Mouse (Mus musculus): ENCODE measurements at regions not wholly inside any gene's neighbourhood (a gene's known extent, or its start where the extent isn't known, plus 50 kb on each side); places are given as distances from the start of the nearest gene placed in this dataset.

DNA sequence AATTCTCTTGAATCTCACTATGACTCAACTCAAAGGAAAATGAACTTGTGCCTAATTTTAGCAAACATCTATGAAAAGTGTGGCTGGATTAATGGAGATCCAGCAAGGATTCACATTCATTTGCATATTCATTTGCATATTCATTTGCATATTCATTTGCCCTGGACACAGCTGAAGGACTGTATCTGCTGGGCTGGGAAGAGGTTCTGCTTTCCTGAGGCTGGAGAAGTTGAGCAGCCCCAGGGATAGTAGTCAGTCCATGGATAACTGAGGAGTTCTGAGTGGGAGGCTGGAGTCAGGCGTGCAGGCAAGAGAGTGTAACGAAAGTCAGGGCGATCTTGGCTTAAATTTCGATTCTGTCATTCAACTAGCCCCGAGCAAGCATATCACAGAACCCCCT, 164.3 kb upstream of the Tmpo start:
- Histone ChIP-seq H3K4me3 (replicated peaks in 1 of 3; ENCODE audit: low read depth in 2 of 3, low read length in 2 of 3, poor library complexity in 1 of 3) (no peak overlapping the region), H3K9ac (ENCODE audit: insufficient read depth, low read depth) (no peak overlapping the region), H3K36me3 (replicated peaks in 1 of 2; ENCODE audit: control insufficient read depth in 1 of 2, insufficient read depth in 1 of 2, low read length in 1 of 2) (no peaks in the 10 kb centered on the region), H3K79me2 (replicated peaks; ENCODE audit: control insufficient read depth, extremely low read depth, insufficient read depth, poor library complexity, severe bottlenecking) (no peaks in the 10 kb centered on the region), H3K4me2 (ENCODE audit: insufficient read depth, low read depth, poor library complexity, severe bottlenecking) (no peak overlapping the region), H3K4me1 (ENCODE audit: control insufficient read depth in 1 of 2, insufficient read depth in 2 of 2) (peaks cover 6 to 7% of the 10 kb centered on the region in 2 experiments; a peak in 3 of 4 replicates), H3K27me3 (replicated peaks) (no peaks in the 10 kb centered on the region), H3K27ac (ENCODE audit: insufficient read depth, low read depth) (no peak overlapping the region), H3K9me3 (replicated peaks; ENCODE audit: low read length) (no peaks in the 10 kb centered on the region)
- TF ChIP-seq CTCF (conservative IDR thresholded peaks at IDR 0.05 in 1 of 2, IDR thresholded peaks at IDR 0.05 in 1 of 2; ENCODE audit: low read depth in 2 of 2, low read length in 2 of 2) (no peak), ZC3H11A (IDR thresholded peaks at IDR 0.05; ENCODE audit: low read depth, low read length) (no peak), HCFC1 (IDR thresholded peaks at IDR 0.05; ENCODE audit: low read depth, low read length) (no peak), RAD21 (IDR thresholded peaks at IDR 0.05; ENCODE audit: low read depth, low read length) (no peak), POLR2AphosphoS2 (IDR thresholded peaks at IDR 0.05; ENCODE audit: low read depth, low read length) (no peak), ZMIZ1 (IDR thresholded peaks at IDR 0.05; ENCODE audit: low read depth, low read length) (no peak), EP300 (IDR thresholded peaks at IDR 0.05; ENCODE audit: low read length) (no peak), SMC3 (IDR thresholded peaks at IDR 0.05; ENCODE audit: low read depth, low read length) (no peak), TBP (conservative IDR thresholded peaks at IDR 0.05; ENCODE audit: low read depth, low read length) (no peak), POLR2A (IDR thresholded peaks at IDR 0.05; ENCODE audit: low read depth, low read length) (no peak), MXI1 (IDR thresholded peaks at IDR 0.05; ENCODE audit: low read depth, low read length) (no peak), USF2 (conservative IDR thresholded peaks at IDR 0.05; ENCODE audit: low read depth, low read length) (no peak), JUND (conservative IDR thresholded peaks at IDR 0.05; ENCODE audit: low read depth, low read length) (no peak), MAFK (IDR thresholded peaks at IDR 0.05; ENCODE audit: insufficient replicate concordance, low read length) (no peak), TCF12 (IDR thresholded peaks at IDR 0.05; ENCODE audit: low read depth, low read length) (no peak), PAX5 (IDR thresholded peaks at IDR 0.05; ENCODE audit: low read length) (no peak), MEF2A (IDR thresholded peaks at IDR 0.05; ENCODE audit: borderline replicate concordance, low read depth, low read length) (no peak), ELF1 (IDR thresholded peaks at IDR 0.05; ENCODE audit: low read depth, low read length) (no peak), RCOR1 (conservative IDR thresholded peaks at IDR 0.05; ENCODE audit: low read depth, low read length) (no peak), MYC (IDR thresholded peaks at IDR 0.05; ENCODE audit: low read depth, low read length) (no peak)
- in situ Hi-C loops (cut with MboI; ENCODE audit: low pct_ligation_motif_present, low pct_unique_long_range_greater_than_20kb, low sequenced_read_pairs): no loop called here
- dilution Hi-C loops (cut with MboI; ENCODE audit: extremely low pct_ligation_motif_present, extremely low pct_unique_long_range_greater_than_20kb, low sequenced_read_pairs): no loop called here
- DNase-seq (ENCODE audit: extremely low read depth): no peak

DNA sequence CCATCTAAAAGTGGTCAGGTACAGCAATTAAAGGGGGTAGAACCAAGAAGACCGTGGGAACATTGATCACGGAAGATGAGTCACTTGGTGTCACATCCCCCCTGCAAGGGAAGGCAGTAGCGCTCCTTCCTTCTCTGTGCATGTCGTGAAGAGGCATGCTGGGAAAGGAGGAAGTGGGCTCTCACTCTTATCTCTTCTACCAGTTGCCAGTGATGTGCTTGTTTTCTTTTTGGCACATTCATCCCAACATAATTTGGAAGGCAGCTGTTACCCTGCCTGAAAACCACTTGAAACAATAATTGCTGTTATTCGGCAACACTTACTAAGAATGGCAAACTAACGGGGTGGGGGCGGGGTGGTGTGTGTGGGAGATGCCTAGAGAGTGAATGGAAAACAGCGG, 161.0 kb upstream of the Tmpo start:
- Histone ChIP-seq H3K27ac (ENCODE audit: insufficient read depth, low read depth) (no peak overlapping the region), H3K9ac (ENCODE audit: insufficient read depth, low read depth) (no peak overlapping the region), H3K79me2 (replicated peaks; ENCODE audit: control insufficient read depth, extremely low read depth, insufficient read depth, poor library complexity, severe bottlenecking) (no peaks in the 10 kb centered on the region), H3K27me3 (replicated peaks) (no peaks in the 10 kb centered on the region), H3K4me1 (ENCODE audit: control insufficient read depth in 1 of 2, insufficient read depth in 2 of 2) (peaks cover 6 to 7% of the 10 kb centered on the region in 2 experiments; a peak in 3 of 4 replicates), H3K4me2 (ENCODE audit: insufficient read depth, low read depth, poor library complexity, severe bottlenecking) (peak overlapping the region; percentile 47; the same call in 1 of the 2 replicates), H3K9me3 (replicated peaks; ENCODE audit: low read length) (no peaks in the 10 kb centered on the region), H3K4me3 (replicated peaks in 1 of 3; ENCODE audit: low read depth in 2 of 3, low read length in 2 of 3, poor library complexity in 1 of 3) (peak overlapping the region in 1 of 3 experiments; percentile 25), H3K36me3 (replicated peaks in 1 of 2; ENCODE audit: control insufficient read depth in 1 of 2, insufficient read depth in 1 of 2, low read length in 1 of 2) (no peaks in the 10 kb centered on the region)
- peak; percentile 19 for DNase-seq (ENCODE audit: extremely low read depth)
- dilution Hi-C loops (cut with MboI; ENCODE audit: extremely low pct_ligation_motif_present, extremely low pct_unique_long_range_greater_than_20kb, low sequenced_read_pairs) (no loop called here), in situ Hi-C loops (cut with MboI; ENCODE audit: low pct_ligation_motif_present, low pct_unique_long_range_greater_than_20kb, low sequenced_read_pairs) (no loop called here)
- TF ChIP-seq HCFC1 (IDR thresholded peaks at IDR 0.05; ENCODE audit: low read depth, low read length) (peak; percentile 29), CHD2 (IDR thresholded peaks at IDR 0.05; ENCODE audit: low read length) (peak; percentile 60), ELF1 (IDR thresholded peaks at IDR 0.05; ENCODE audit: low read depth, low read length) (peak; percentile 66; the same call in 1 of the 2 replicates), E2F4 (IDR thresholded peaks at IDR 0.05; ENCODE audit: insufficient replicate concordance, low read depth, low read length) (no peak), IRF4 (IDR thresholded peaks at IDR 0.05; ENCODE audit: low read depth, low read length) (0 out of 2 replicates have a peak, but pooled peaks have one; percentile 13)
